Mouse (Mus musculus): ENCODE measurements around the gene Fcgrt. TPM values are rescaled to one million over a fixed set of nuclear protein-coding genes. Genes with fewer than 3 reads are reported as not detected.

Gene Fcgrt
- polyA plus RNA-seq, 1 experiment from 2014 or later: 38.0 TPM

GRCm38 (mm10) chr7:45141319-45141718, 37.7 kb upstream of the Fcgrt start:
- peaks cover 46% of the 10 kb centered on the region for H3K36me3 ChIP-seq
- WGBS: 86% methylated on average over 3 of the region's 3 CpGs
- no peak for ATAC-seq (ENCODE audit: extremely low read depth, insufficient number of reproducible peaks, low FRiP score, low TSS enrichment)
- no peak overlapping the region for H3K4me2 ChIP-seq
- no peaks in the 10 kb centered on the region for H3K9me3 ChIP-seq
- no peaks in the 10 kb centered on the region; the same call in 1 of the 2 replicates for H3K27me3 ChIP-seq (replicated peaks)
- peaks cover 27% of the 10 kb centered on the region for H3K4me1 ChIP-seq
- no peak overlapping the region for H3K27ac ChIP-seq (replicated peaks)
- no peak overlapping the region for H3K9ac ChIP-seq
- H3K4me3 ChIP-seq: no peak overlapping the region

DNA sequence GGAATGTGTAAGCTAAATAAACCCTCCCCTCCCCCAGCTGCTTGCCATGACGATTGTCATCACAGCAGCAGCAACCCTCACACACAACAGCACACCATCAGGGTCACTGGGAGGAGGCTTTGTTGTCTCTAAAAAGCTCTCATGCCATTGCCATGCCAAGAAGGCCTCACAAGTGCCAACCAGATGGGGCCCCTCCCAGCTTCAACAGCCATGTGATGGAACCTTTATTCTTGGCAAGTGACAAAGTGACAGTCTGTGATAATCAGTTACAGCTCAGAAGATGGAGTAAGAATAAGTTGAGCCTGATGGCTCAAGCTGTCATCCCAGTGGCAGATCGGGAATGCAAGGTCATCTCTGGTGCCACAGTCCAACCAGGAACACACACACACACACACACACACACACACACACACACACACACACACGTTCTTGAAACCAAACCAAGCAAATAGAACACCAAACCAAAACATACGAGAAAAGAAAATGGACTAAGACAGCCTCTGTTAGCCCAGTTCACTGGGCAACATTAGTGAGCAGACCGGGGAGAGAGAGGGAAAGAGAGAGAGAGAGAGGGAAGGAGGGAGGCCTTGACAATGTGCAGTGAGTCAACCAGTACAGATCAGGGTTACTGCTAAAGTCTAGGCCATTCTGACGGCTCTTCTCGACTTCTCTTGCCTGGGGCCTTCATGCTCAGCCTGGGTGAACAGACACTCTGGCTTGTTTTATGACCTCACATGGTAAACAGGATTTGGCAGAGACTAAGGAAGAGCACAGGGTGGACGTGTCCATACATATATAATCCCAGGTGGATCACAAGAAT, 36.5 kb upstream of the Fcgrt start:
- H3K27me3 ChIP-seq (replicated peaks): peaks cover 5% of the 10 kb centered on the region; the same call in 1 of the 2 replicates
- WGBS: 76% methylated on average over 8 of the region's 8 CpGs
- no peak overlapping the region for H3K4me3 ChIP-seq
- H3K9ac ChIP-seq: no peak overlapping the region
- ATAC-seq (ENCODE audit: extremely low read depth, insufficient number of reproducible peaks, low FRiP score, low TSS enrichment): no peak
- H3K36me3 ChIP-seq: peaks cover 35% of the 10 kb centered on the region
- no peak overlapping the region for H3K27ac ChIP-seq (replicated peaks)
- no peaks in the 10 kb centered on the region for H3K9me3 ChIP-seq
- no peak overlapping the region for H3K4me2 ChIP-seq
- H3K4me1 ChIP-seq: peaks cover 34% of the 10 kb centered on the region

GRCm38 (mm10) chr7:45138403-45138802, 34.8 kb upstream of the Fcgrt start:
- H3K27me3 ChIP-seq (replicated peaks): peaks cover 7% of the 10 kb centered on the region; the same call in 1 of the 2 replicates
- WGBS: 88% methylated on average over 1 of the region's 1 CpGs
- 0 out of 2 replicates have a peak overlapping the region, but pooled peaks have one; percentile 24 for H3K27ac ChIP-seq (replicated peaks)
- H3K9me3 ChIP-seq: no peaks in the 10 kb centered on the region
- peaks cover 18% of the 10 kb centered on the region for H3K36me3 ChIP-seq
- no peak for ATAC-seq (ENCODE audit: extremely low read depth, insufficient number of reproducible peaks, low FRiP score, low TSS enrichment)
- 0 out of 2 replicates have a peak overlapping the region, but pooled peaks have one; percentile 28 for H3K4me2 ChIP-seq
- H3K9ac ChIP-seq: peak overlapping the region; percentile 50
- H3K4me3 ChIP-seq: no peak overlapping the region
- H3K4me1 ChIP-seq: peaks cover 39% of the 10 kb centered on the region

DNA sequence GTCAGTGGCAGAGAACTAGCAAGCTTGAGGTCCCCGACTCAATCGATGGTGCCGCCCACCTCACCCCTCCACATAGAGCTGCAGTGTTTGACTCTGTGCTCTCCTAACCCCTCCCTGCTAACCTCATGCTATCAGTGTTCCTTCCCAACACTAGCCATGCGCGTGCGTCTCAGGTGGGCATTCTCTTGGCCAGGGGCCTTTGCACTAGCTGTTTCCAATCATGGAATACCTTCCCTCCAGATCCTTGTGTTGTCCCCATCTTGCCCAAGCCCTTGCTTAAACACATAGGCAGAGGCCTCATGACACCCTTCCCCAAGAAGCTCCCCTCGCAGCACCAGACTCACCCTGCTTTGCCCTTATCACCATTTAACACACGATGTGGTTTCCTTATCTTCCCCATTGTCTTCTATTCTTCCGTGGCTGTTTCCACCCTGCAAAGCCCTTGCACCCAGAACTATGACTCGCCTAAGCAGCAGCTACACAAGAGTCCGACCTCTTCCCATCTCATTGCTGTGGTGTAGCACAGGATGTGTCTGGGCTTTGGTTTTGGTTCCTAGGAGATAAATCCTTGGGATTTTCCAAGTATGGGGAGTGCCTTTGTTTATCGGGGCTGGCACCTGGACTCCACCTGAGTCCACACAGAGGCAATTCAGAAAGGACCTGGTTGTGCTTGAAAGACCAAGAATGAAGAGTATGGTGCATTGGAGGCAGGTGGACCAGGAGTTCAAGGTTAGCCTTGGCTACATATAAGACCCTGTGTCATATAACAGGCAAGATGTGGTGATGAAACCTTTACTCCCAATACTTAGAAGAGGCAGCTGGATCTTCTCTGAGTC, 33.7 kb upstream of the Fcgrt start:
- ATAC-seq (ENCODE audit: extremely low read depth, insufficient number of reproducible peaks, low FRiP score, low TSS enrichment): no peak
- peak overlapping the region; percentile 50 for H3K9ac ChIP-seq

DNA sequence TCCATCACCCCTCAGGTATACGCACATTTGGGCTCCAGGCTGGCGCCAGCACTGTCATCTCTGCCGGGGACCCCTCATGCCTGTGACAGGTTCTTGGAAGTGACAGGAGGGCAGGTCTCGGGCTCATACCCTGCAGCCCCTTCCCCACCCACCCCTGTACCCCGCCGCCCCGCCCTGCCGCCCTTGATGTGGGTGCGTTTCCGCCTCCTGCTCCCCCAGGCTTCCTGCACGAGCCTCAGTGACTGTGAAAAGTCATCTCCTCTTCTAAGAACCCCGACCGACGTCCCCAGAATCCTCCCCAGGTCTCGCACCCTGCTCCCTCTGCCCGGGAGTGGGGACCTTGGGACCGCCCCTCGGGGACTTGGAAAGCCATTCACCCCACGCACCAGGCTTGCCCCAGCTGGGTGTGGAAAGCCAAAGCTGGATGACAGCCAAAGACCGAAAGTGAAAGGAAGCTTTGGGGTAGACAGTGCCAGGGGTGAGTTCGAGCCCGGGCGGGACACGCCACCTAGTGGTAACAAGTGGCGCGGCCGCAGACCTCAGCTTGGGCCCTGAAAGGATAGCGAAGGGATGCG, 32.4 kb upstream of the Fcgrt start, which contains the start of the genes Gm45713 and Flt3l:
Gm45713 (minus strand) TSS at position 239 of the 575 bp plus-strand sequence.
Flt3l (minus strand) TSS at position 440 of the 575 bp plus-strand sequence.
- Histone ChIP-seq H3K4me2 (peak within 1 kb of the TSS; percentile 86), H3K9me3 (no peaks in the 10 kb centered on the region), H3K27ac (replicated peaks) (peak within 1 kb of the TSS; percentile 65), H3K9ac (peak within 1 kb of the TSS; percentile 89), H3K36me3 (no peaks in the 10 kb centered on the region), H3K4me1 (peaks cover 39% of the 10 kb centered on the region), H3K27me3 (replicated peaks) (peaks cover 7% of the 10 kb centered on the region; the same call in 1 of the 2 replicates), H3K4me3 (peak within 1 kb of the TSS; percentile 76)
- WGBS: 2% methylated on average over 29 of the region's 29 CpGs
- peak; percentile 58 for ATAC-seq (ENCODE audit: extremely low read depth, insufficient number of reproducible peaks, low FRiP score, low TSS enrichment)

More for the DNA sequence above, 33.7 kb upstream of the Fcgrt start:
- peaks cover 8% of the 10 kb centered on the region for H3K36me3 ChIP-seq
- H3K4me2 ChIP-seq: peak overlapping the region; percentile 28; the same call in 1 of the 2 replicates
- H3K9me3 ChIP-seq: no peaks in the 10 kb centered on the region
- peaks cover 39% of the 10 kb centered on the region for H3K4me1 ChIP-seq
- no peak overlapping the region for H3K4me3 ChIP-seq
- H3K27ac ChIP-seq (replicated peaks): peak overlapping the region; percentile 24; the same call in 1 of the 2 replicates
- WGBS: 57% methylated on average over 12 of the region's 12 CpGs
- H3K27me3 ChIP-seq (replicated peaks): peaks cover 7% of the 10 kb centered on the region; the same call in 1 of the 2 replicates

DNA sequence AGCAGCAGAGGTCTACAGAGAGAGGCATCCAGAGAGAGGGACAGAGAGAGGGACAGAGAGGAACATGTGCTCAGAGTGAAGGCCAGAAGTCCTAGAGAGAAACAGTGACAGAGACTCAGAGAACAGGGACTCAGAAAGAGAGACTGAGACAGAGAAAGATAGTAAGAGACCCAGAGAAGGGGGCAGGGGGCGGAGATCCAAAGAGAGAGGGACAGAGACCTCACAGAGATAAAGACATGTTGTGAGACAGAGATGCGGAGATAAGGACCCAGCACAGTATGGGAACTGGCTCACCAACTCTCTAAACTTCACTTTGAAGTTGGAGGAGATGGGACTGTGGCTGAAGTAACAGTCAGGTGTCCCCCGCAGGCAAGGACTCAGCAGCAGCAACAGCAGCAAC, 31.7 kb upstream of the Fcgrt start:
- Histone ChIP-seq H3K36me3 (no peaks in the 10 kb centered on the region), H3K9ac (peak overlapping the region; percentile 89), H3K9me3 (no peaks in the 10 kb centered on the region), H3K4me3 (peak overlapping the region; percentile 76), H3K4me1 (peaks cover 39% of the 10 kb centered on the region), H3K27me3 (replicated peaks) (peaks cover 7% of the 10 kb centered on the region; the same call in 1 of the 2 replicates), H3K4me2 (peak overlapping the region; percentile 86), H3K27ac (replicated peaks) (0 out of 2 replicates have a peak overlapping the region, but pooled peaks have one; percentile 65)
- ATAC-seq (ENCODE audit: extremely low read depth, insufficient number of reproducible peaks, low FRiP score, low TSS enrichment): no peak
- WGBS: 61% methylated on average over 3 of the region's 3 CpGs

- peaks cover 41% of the 10 kb centered on the region for H3K4me1 ChIP-seq
- H3K4me3 ChIP-seq: peak overlapping the region; percentile 76
- H3K9ac ChIP-seq: no peak overlapping the region
- WGBS: 11% methylated on average over 12 of the region's 12 CpGs
- peaks cover 7% of the 10 kb centered on the region; the same call in 1 of the 2 replicates for H3K27me3 ChIP-seq (replicated peaks)
- peak; percentile 63 for ATAC-seq (ENCODE audit: extremely low read depth, insufficient number of reproducible peaks, low FRiP score, low TSS enrichment)
- no peaks in the 10 kb centered on the region for H3K36me3 ChIP-seq
- peak overlapping the region; percentile 86 for H3K4me2 ChIP-seq
- no peaks in the 10 kb centered on the region for H3K9me3 ChIP-seq
- no peak overlapping the region for H3K27ac ChIP-seq (replicated peaks)
Measured at GRCm38 (mm10) chr7:45134544-45135026, 30.9 kb upstream of the Fcgrt start.

DNA sequence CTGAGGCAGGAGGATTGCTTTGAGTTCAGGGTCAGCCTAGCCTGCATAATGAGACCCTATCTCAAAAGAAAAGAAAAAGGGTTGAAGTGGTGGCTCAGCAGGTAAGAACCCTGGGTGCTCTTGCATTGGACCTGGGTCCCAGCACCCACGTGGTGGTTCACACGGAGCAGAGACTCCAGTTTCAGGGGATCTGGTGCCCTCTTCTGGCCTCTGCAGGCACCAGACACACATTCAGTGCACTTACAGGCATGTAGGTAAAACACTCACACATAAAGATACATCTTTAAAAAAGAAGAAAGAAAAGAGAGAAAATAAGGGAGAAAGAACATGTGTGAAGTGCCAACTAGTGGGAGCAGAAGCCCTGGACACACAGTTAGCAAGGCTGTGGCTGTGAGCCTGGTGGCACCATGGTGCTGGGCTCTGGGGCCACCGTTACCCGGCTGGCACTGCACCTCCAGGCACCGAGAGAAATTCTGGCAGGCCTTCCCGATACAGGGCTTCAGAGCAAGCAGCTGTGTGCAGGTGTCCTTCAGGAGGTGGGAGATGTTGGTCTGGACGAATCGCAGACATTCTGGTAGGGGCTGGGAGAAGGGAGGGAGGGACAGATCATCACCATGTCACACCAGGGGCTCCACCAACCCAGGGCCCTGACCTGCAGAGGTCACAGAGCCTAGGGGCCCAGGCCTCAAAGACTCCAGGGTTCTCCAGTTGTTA, 30.0 kb upstream of the Fcgrt start:
- H3K27me3 ChIP-seq (replicated peaks): peaks cover 7% of the 10 kb centered on the region; the same call in 1 of the 2 replicates
- H3K9me3 ChIP-seq: no peaks in the 10 kb centered on the region
- no peak overlapping the region for H3K27ac ChIP-seq (replicated peaks)
- peaks cover 42% of the 10 kb centered on the region for H3K4me1 ChIP-seq
- H3K4me3 ChIP-seq: no peak overlapping the region
- H3K4me2 ChIP-seq: no peak overlapping the region
- 75% methylated on average over 8 of the region's 8 CpGs for whole genome bisulfite sequencing
- no peak overlapping the region for H3K9ac ChIP-seq
- ATAC-seq (ENCODE audit: extremely low read depth, insufficient number of reproducible peaks, low FRiP score, low TSS enrichment): no peak
- no peaks in the 10 kb centered on the region for H3K36me3 ChIP-seq

DNA sequence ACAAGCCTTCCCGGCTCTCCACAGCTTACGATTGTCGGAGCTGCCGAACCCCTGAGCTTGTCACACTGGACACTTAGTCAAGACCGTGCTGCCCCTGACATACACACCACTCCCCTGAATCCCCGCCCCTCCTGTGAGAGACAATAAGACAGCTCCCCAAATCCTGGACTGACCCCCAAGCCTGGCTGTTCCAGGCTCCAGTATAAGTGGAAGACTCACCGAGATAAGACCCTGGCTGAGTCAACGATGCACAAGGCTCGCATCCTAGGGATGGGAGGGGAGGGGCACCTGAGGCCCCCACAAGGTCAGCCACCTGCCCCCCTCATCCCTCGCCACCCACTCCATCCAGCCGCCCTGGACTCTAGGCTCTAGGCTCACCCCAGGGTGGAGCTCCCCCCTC, 28.2 kb upstream of the Fcgrt start:
- Histone ChIP-seq H3K4me1 (peaks cover 35% of the 10 kb centered on the region), H3K9me3 (no peaks in the 10 kb centered on the region), H3K36me3 (peaks cover 8% of the 10 kb centered on the region), H3K27ac (replicated peaks) (no peak overlapping the region), H3K4me2 (no peak overlapping the region), H3K9ac (peak overlapping the region; percentile 58), H3K4me3 (no peak overlapping the region), H3K27me3 (replicated peaks) (0 out of 2 replicates have a peak, but pooled peaks cover 7% of the 10 kb centered on the region)
- ATAC-seq (ENCODE audit: extremely low read depth, insufficient number of reproducible peaks, low FRiP score, low TSS enrichment): no peak
- WGBS: 62% methylated on average over 11 of the region's 11 CpGs
